Mouse (Mus musculus): Measurements from ENCODE around the gene Grasp. TPM values are rescaled to one million over a fixed set of nuclear protein-coding genes. Genes with fewer than 3 reads are reported as not detected.
A peak's percentile ranks its signal among the peaks of the same experiment; 100 is the strongest.

Grasp gene
- polyA plus RNA-seq, 1 experiment from 2014 or later = 1.3 TPM

DNA sequence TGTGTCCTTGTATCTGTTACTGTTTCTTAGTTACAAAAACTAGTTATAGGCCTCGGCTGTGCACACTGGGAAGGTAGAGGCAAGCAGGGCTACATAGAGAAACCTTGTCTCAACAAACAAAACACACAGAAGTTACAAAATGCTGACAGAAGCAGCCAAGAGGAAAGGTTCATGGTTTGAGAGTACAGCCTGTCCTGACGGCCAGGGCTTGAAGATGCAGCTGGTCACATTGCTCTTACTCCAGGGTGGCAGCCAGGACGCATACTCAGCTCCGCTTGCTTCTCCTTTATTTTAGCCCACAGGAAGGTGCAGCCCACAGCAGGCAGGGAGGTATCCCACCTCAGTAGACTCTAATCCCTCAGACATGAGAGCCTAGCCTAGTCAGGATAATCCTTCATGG is 8.0 kb upstream of the Grasp start:
- Histone ChIP-seq H3K4me1 (peaks cover 9% of the 10 kb centered on the region), H3K9me3 (replicated peaks) (no peaks in the 10 kb centered on the region), H3K27ac (no peak overlapping the region), H3K9ac (no peak overlapping the region), H3K4me3 (no peak overlapping the region), H3K4me2 (no peak overlapping the region), H3K36me3 (ENCODE audit: poor library complexity, severe bottlenecking) (peaks cover 37% of the 10 kb centered on the region), H3K27me3 (no peaks in the 10 kb centered on the region)
- ATAC-seq = no peak
- 78% methylated on average over 4 of the region's 4 CpGs for WGBS

DNA sequence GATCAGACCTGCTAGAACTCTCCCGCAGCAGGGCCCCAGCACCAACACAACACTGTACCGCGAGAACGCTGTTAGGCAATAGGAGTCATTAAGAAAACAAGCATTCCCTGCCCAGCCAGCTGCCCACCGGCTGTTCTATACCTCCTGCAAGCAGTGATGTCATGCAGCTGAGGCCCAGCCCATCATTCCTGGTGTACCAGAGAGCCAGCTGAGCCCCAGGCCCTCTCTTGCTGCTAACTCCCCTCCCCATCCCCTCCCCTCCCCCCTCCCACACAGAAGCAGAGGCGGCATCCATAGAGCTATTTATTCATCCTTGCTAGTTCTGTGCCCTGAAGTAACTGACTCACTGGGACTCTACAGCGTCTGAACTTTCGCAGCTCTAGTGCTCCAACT is 3.1 kb upstream of the Grasp start:
- H3K27ac ChIP-seq = peak overlapping the region; percentile 48
- no peak overlapping the region for H3K4me3 ChIP-seq
- ATAC-seq = peak; percentile 13; the same call in 1 of the 2 replicates
- H3K9me3 ChIP-seq (replicated peaks) = no peaks in the 10 kb centered on the region
- peaks cover 50% of the 10 kb centered on the region for H3K4me1 ChIP-seq
- no peak overlapping the region for H3K9ac ChIP-seq
- H3K27me3 ChIP-seq = peaks cover 21% of the 10 kb centered on the region; the same call in 1 of the 2 replicates
- under 1% methylated on average over 8 of the region's 8 CpGs for WGBS
- no peaks in the 10 kb centered on the region for H3K36me3 ChIP-seq (ENCODE audit: poor library complexity, severe bottlenecking)
- peak overlapping the region; percentile 51 for H3K4me2 ChIP-seq

DNA sequence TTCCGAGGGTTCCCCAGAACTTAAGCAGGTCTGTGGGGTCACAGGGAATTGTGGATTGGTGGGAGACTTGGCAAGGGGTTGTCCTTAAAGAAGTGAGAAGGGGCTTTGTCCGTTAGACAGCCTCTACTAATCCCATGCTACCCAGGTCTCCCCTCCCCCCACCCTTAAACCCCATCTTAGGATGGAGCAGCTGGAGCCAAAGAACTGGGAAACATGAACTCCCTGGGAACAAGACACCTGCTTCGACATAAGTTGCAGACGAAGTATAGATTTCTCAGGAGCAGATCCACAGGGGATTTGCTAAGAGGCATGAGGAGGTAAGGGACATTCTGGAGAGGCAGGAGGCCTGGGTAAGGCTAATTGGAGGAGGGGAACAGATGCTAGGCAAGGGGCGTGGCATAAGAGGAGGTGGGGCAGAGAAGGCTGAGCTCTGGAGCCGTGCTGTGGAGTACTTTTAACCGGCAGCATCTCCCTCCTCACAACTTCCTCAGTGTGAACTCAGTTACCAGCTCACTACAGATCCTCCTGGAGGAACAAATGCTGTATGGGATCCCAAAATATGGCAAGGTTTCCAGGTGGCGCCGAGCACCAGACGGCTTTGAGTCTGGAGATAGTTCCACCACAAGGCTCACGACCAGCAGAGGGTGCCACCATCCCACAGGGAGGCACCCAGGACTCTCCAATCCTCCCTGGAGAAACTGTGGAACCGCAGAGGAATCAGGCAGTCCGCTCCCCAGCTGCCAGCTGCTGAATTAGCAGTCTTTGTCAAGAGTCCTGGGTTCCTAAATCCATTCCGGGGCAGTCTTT is 2.5 kb upstream of the Grasp start:
- Histone ChIP-seq H3K36me3 (ENCODE audit: poor library complexity, severe bottlenecking) (no peaks in the 10 kb centered on the region), H3K4me2 (peak overlapping the region; percentile 51), H3K9ac (no peak overlapping the region), H3K27ac (peak overlapping the region; percentile 48), H3K4me3 (peak overlapping the region; percentile 23), H3K9me3 (replicated peaks) (no peaks in the 10 kb centered on the region), H3K4me1 (peaks cover 50% of the 10 kb centered on the region), H3K27me3 (peaks cover 21% of the 10 kb centered on the region; the same call in 1 of the 2 replicates)
- ATAC-seq = peak; percentile 65
- under 1% methylated on average over 14 of the region's 14 CpGs for WGBS

DNA sequence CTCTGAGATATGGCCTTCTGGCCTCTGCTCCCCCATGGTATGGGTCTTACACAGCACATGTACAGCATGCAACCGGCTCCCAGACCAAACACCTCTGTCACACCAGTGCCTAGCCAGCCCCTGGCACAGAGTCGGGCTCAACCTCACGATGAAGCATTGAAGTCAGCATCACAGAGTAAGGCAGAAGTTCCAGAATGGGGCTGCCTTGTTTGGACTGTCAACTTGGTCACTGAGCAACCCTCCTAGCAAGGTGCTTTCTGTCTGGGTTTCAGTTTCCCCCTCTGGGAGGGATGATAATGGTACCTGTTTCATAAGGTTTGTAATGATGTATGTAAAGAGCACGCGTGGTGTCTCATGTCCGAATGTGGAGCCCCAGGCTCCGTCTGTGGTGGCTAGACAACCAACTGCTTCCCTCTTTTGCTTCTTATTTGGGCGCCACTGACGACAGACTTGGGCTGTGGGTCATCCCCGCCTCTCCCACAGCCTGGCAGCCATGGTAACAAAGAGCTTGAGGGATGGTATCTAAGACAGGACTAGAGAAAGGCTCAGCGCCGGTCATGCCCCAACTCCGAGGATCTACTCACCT is 998 bp upstream of the Grasp start:
- H3K4me1 ChIP-seq = peaks cover 54% of the 10 kb centered on the region

DNA sequence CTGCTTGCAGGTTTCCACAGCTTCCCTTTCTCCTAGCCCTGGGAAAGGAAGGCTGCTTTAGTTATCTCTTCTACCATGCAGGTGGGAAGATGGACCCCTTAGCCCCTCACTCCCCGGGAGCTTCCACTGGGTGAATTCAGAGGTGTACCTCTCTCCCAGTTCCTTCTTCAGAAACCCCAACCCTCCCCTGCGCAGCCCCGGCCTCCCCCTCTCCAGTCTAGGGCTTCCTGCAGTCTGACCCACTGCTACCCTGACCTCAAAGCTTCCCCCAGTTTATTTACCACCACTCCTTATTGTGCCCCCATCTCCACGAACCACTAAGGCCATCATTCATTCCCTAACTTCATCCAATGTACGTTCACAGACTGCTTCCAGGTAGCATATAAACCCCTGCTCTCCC is 392 bp upstream of the Grasp start:
- Histone ChIP-seq H3K9me3 (replicated peaks) (no peaks in the 10 kb centered on the region), H3K36me3 (ENCODE audit: poor library complexity, severe bottlenecking) (no peaks in the 10 kb centered on the region), H3K4me2 (peak overlapping the region; percentile 98), H3K9ac (peak overlapping the region; percentile 85), H3K4me3 (peak overlapping the region; percentile 71), H3K27ac (no peak overlapping the region), H3K27me3 (peaks cover 21% of the 10 kb centered on the region; the same call in 1 of the 2 replicates), H3K4me1 (peaks cover 58% of the 10 kb centered on the region)
- ATAC-seq = no peak; the same call in 1 of the 2 replicates
- 14% methylated on average over 5 of the region's 5 CpGs for WGBS

More for the DNA sequence above, 998 bp upstream of the Grasp start:
- Histone ChIP-seq H3K27ac (no peak overlapping the region), H3K4me3 (no peak overlapping the region), H3K36me3 (ENCODE audit: poor library complexity, severe bottlenecking) (no peaks in the 10 kb centered on the region), H3K27me3 (peaks cover 21% of the 10 kb centered on the region; the same call in 1 of the 2 replicates), H3K9me3 (replicated peaks) (no peaks in the 10 kb centered on the region), H3K9ac (no peak overlapping the region), H3K4me2 (no peak overlapping the region)
- WGBS = 47% methylated on average over 13 of the region's 13 CpGs
- no peak for ATAC-seq

DNA sequence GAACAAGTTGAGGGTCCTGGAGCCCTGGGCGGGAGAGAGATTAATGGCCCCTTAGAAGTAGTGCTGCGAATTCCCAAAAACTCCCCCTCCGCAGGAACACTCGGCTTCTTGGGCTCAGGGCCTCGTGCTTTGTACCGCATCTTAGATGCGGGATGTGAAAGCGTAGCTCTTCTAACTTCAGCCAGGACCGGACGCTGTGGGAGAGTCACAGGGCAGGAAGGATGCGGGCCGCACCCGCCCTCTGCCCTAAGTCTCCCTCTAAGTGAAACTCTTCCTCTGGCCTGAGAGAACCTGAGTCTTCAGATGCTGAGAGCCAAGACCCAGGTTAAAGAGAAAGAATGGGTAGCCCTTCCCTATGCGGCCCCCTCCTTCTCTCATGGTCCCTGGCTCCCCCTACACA is 989 bp downstream of the Grasp start:
- peak overlapping the region; percentile 85 for H3K9ac ChIP-seq
- peaks cover 21% of the 10 kb centered on the region; the same call in 1 of the 2 replicates for H3K27me3 ChIP-seq
- 4% methylated on average over 14 of the region's 14 CpGs for WGBS
- 0 out of 2 replicates have a peak, but pooled peaks cover 9% of the 10 kb centered on the region for H3K36me3 ChIP-seq (ENCODE audit: poor library complexity, severe bottlenecking)
- no peak for ATAC-seq
- peak overlapping the region; percentile 98 for H3K4me2 ChIP-seq
- no peak overlapping the region for H3K27ac ChIP-seq
- H3K4me1 ChIP-seq = peaks cover 58% of the 10 kb centered on the region
- H3K9me3 ChIP-seq (replicated peaks) = no peaks in the 10 kb centered on the region
- peak overlapping the region; percentile 71 for H3K4me3 ChIP-seq

DNA sequence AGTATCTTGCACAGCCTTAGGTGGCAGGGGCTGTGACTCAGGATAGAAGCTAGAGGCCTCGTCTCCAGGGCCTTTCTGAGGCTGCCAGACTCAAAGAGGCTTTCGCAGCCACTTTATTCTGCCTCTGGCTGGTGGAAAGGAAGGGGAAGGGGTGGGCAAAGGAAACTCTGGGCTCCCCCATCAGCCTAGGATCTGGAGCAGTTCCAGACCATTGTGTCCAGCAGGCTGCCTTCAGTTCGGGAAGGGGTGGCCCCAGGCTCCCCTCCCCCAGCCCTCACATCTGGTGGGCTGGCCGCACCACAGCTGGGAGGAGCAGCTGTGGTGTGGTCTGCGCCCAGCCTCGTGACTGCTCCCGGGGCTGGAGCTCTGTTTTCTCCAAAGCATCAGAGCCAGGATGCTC is 4.0 kb downstream of the Grasp start:
- H3K36me3 ChIP-seq (ENCODE audit: poor library complexity, severe bottlenecking) = peaks cover 24% of the 10 kb centered on the region
- H3K9ac ChIP-seq = no peak overlapping the region
- no peak overlapping the region for H3K4me3 ChIP-seq
- H3K4me2 ChIP-seq = no peak overlapping the region
- no peak overlapping the region for H3K27ac ChIP-seq
- peaks cover 29% of the 10 kb centered on the region for H3K4me1 ChIP-seq
- WGBS = 18% methylated on average over 7 of the region's 7 CpGs
- no peak for ATAC-seq
- peaks cover 20% of the 10 kb centered on the region; the same call in 1 of the 2 replicates for H3K27me3 ChIP-seq
- no peaks in the 10 kb centered on the region for H3K9me3 ChIP-seq (replicated peaks)

DNA sequence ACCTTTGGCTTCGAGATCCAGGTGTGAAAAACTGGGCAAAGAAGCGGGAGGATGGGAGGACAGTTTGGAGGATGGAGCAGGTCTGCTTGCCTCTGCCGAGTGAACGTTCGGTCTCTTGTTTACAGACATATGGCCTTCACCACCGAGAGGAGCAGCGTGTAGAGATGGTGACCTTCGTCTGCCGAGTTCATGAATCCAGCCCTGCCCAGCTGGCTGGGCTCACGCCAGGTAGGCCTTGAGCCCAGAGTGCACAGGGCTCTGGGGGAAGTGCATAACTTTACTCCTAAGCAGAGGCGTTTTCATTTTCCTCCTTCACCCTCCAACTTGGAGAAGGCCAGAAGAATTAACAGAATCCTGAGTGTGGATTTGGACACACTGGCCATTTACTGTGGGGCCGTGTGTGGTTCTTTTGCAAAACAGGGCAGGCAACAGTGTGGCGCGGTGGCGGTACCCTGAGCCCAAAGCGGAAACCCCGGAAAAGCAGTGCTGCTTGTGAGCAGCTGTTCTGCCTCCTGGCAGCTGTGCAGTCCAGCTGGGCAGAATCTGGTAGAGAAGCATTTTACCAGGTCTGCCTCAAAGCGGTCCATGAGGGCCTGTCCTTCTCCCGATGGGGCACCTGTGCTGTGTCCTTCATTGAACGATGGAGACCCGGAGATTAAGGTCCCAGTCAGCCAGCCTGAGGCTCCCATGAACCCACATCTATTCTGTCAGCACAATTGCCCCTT is 5.0 kb downstream of the Grasp start:
- Histone ChIP-seq H3K27ac (no peak overlapping the region), H3K36me3 (ENCODE audit: poor library complexity, severe bottlenecking) (peaks cover 24% of the 10 kb centered on the region), H3K4me2 (no peak overlapping the region), H3K4me3 (no peak overlapping the region), H3K9ac (no peak overlapping the region), H3K9me3 (replicated peaks) (no peaks in the 10 kb centered on the region), H3K27me3 (0 out of 2 replicates have a peak, but pooled peaks cover 13% of the 10 kb centered on the region), H3K4me1 (peaks cover 19% of the 10 kb centered on the region)
- ATAC-seq = no peak
- 92% methylated on average over 21 of the region's 21 CpGs for WGBS

DNA sequence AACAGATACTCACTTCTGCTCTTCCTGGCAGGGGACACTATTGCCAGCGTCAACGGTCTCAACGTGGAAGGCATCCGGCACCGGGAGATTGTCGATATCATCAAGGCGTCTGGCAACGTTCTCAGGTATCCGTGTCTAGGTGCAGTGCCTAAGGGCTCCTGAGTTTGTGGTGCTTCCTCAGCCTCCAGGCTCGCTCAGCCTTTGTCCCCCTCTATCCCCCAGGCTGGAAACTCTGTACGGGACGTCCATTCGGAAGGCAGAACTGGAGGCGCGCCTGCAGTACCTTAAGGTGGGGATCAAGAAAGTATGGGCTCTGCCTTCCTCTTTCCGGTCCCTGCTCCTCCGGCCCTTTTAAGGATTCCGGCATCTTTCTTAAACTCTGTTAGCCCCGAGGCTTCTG is 6.5 kb downstream of the Grasp start:
- H3K27ac ChIP-seq = no peak overlapping the region
- H3K4me2 ChIP-seq = no peak overlapping the region
- H3K9ac ChIP-seq = no peak overlapping the region
- peaks cover 18% of the 10 kb centered on the region; the same call in 1 of the 2 replicates for H3K4me1 ChIP-seq
- H3K36me3 ChIP-seq (ENCODE audit: poor library complexity, severe bottlenecking) = peaks cover 24% of the 10 kb centered on the region
- no peak for ATAC-seq
- WGBS = 95% methylated on average over 19 of the region's 19 CpGs
- 0 out of 2 replicates have a peak, but pooled peaks cover 3% of the 10 kb centered on the region for H3K27me3 ChIP-seq
- no peaks in the 10 kb centered on the region for H3K9me3 ChIP-seq (replicated peaks)
- H3K4me3 ChIP-seq = no peak overlapping the region

DNA sequence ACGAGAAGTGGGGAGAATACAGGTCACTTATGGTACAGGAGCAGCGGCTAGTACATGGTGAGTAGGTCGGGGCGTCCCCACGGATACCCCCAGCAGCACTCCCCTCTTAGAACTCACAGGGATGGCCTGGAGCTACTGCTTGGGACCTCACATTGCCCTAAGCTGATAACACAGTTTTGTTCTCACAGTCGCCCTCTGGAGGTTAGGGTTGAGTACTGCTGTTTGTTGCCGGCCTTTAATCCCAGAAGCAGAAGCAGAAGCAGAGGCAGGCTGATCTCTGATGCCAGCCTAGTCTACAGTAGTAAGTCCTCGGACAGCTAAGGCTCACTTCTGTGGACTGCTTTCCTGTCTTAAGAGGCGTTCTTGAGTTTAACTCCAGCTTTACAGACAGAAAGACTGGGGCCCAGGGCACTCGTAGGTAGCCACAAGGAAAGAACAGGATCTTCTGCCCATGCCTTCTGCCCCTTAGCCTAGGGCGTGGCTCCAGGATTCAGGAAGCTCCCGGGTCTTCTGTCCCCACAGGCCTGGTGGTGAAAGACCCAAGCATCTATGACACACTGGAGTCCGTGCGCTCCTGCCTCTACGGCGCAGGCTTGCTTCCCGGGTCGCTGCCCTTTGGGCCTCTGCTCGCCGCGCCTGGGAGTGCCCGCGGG is 7.1 kb downstream of the Grasp start:
- no peak overlapping the region for H3K9ac ChIP-seq
- ATAC-seq = no peak
- H3K36me3 ChIP-seq (ENCODE audit: poor library complexity, severe bottlenecking) = peaks cover 24% of the 10 kb centered on the region
- H3K4me3 ChIP-seq = no peak overlapping the region
- H3K27me3 ChIP-seq = 0 out of 2 replicates have a peak, but pooled peaks cover 3% of the 10 kb centered on the region
- H3K4me1 ChIP-seq = peaks cover 24% of the 10 kb centered on the region; the same call in 1 of the 2 replicates
- peak overlapping the region; percentile 39 for H3K4me2 ChIP-seq
- 83% methylated on average over 23 of the region's 23 CpGs for WGBS
- no peaks in the 10 kb centered on the region for H3K9me3 ChIP-seq (replicated peaks)
- no peak overlapping the region for H3K27ac ChIP-seq

DNA sequence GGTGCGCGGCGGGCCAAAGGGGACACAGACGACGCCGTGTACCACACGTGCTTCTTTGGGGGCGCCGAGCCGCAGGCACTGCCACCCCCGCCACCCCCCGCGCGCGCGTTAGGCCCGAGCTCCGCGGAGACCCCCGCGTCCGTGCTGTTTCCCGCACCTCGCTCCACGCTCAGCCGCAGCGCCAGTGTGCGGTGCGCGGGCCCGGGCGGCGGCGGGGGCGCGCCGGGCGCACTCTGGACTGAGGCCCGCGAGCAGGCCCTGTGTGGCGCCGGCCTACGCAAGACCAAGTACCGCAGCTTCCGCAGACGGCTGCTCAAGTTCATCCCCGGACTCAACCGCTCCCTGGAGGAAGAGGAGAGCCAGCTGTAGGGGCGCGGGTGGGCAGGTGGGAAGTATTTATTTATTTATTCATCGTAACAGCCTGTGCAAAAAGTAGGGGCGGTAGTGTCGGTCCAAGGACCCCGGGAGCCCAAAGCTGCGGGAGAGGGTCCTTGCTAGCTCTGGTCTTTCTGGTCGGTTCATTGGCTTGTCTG is 7.7 kb downstream of the Grasp start:
- Histone ChIP-seq H3K36me3 (ENCODE audit: poor library complexity, severe bottlenecking) (peaks cover 24% of the 10 kb centered on the region), H3K27me3 (0 out of 2 replicates have a peak, but pooled peaks cover 3% of the 10 kb centered on the region), H3K9me3 (replicated peaks) (no peaks in the 10 kb centered on the region), H3K9ac (no peak overlapping the region), H3K4me1 (peaks cover 24% of the 10 kb centered on the region; the same call in 1 of the 2 replicates), H3K4me2 (peak overlapping the region; percentile 39), H3K4me3 (no peak overlapping the region), H3K27ac (no peak overlapping the region)
- WGBS = 59% methylated on average over 56 of the region's 56 CpGs
- no peak for ATAC-seq

Measured in forebrain, embryonic 13.5 days (tissue).